Mouse (Mus musculus) neural tube, embryonic 15.5 days (tissue): ENCODE results near the gene Khdc1b. TPM values are rescaled to one million over a fixed set of nuclear protein-coding genes. Genes with fewer than 3 reads are reported as not detected.
"Not testable (repeated sequence)": the region's sequence is repeated elsewhere in the genome, so short reads cannot be mapped to it uniquely, and the experiment has no call there.

Source experiments
- ATAC-seq: fragments of 200-750 bp; cut with Nextera tagmentation; 2 replicates; pipeline ENCODE4 v1.8.0; 2017; ENCODE audit warnings: mild to moderate bottlenecking, moderate TSS enrichment, moderate library complexity; ENCODE audit not compliant: low FRiP score
- H3K27ac ChIP-seq: fragments of 300-500 bp; sonication (generic); replicated peaks from 2 replicates; pipeline ENCODE4 v1.5.1; 2015; ENCODE audit warnings: mild to moderate bottlenecking, inconsistent platforms
- H3K27me3 ChIP-seq: fragments of 300-500 bp; sonication (generic); replicated peaks from 2 replicates; pipeline ENCODE4 v1.6.1; 2015; ENCODE audit warnings: inconsistent platforms
- H3K36me3 ChIP-seq: fragments of 300-500 bp; sonication (generic); 2 replicates; pipeline ENCODE4 v1.6.1; 2015; ENCODE audit warnings: inconsistent platforms
- H3K4me1 ChIP-seq: fragments of 300-500 bp; sonication (generic); 2 replicates; pipeline ENCODE4 v1.6.1; 2015; ENCODE audit warnings: inconsistent platforms
- H3K4me2 ChIP-seq: fragments of 300-500 bp; sonication (generic); 2 replicates; pipeline ENCODE4 v1.6.1; 2015; ENCODE audit warnings: inconsistent platforms, mild to moderate bottlenecking, moderate library complexity
- H3K4me3 ChIP-seq: fragments of 300-500 bp; sonication (generic); replicated peaks from 2 replicates; pipeline ENCODE4 v1.5.1; 2015; ENCODE audit warnings: mild to moderate bottlenecking, inconsistent platforms
- H3K9ac ChIP-seq: fragments of 300-500 bp; sonication (generic); replicated peaks from 2 replicates; pipeline ENCODE4 v1.6.1; 2015; ENCODE audit warnings: mild to moderate bottlenecking, inconsistent platforms
- H3K9me3 ChIP-seq: fragments of 300-500 bp; sonication (generic); replicated peaks from 2 replicates; pipeline ENCODE4 v1.6.1; 2016; ENCODE audit warnings: inconsistent platforms
- WGBS: fragments of 180-500 bp; shearing (Covaris S2); methylation state at CpG from one replicate; pipeline ENCODE4 v1.1.7; 2015; ENCODE audit warnings: mixed read lengths; 5-methylcytosine and 5-hydroxymethylcytosine counted together
- polyA plus RNA-seq: library from polyadenylated mRNA; unstranded; fragments of >200 nt; fragmentation: Nextera tagmentation; extraction: Ambion mirVana; gene quantifications from 2 replicates; pipeline ENCODE4 v1.2.1, GENCODE M21; 2015

Khdc1b gene
- polyA plus RNA-seq, result not detected in 2 replicates

DNA sequence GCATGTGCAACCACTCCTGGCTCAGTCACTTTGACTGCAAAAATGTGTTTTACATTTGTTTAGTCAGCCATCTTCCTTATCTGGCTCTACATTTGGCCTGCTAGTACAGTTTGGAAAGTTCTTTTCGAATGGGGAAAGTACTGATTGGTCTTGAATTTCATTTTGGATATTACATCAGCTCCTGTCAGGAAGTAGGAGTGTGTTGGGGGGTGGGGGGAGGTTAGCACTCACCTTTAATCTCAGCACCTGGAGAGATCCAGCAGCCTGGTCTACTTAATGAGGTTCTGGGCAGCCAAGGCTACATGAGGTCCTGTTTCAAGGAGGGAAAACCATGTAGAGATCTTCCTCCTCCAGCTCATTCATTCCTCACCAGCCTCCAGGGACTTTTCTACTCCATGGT is at the start of gene Khdc1b:
TSS of gene Khdc1b (plus strand) at position 301 of the 400 bp plus-strand sequence.
- H3K27me3 ChIP-seq, result no peaks in the 10 kb centered on the region
- ATAC-seq, result no peak
- H3K9ac ChIP-seq, result no peak within 1 kb of the TSS
- no peaks in the 10 kb centered on the region for H3K4me1 ChIP-seq
- no peak within 1 kb of the TSS for H3K4me2 ChIP-seq
- no peaks in the 10 kb centered on the region for H3K36me3 ChIP-seq
- 91% methylated on average over 1 of the region's 1 CpGs for WGBS
- no peaks in the 10 kb centered on the region for H3K9me3 ChIP-seq
- H3K4me3 ChIP-seq, result no peak within 1 kb of the TSS
- H3K27ac ChIP-seq, result no peak within 1 kb of the TSS

GRCm38 (mm10) chr1:21335836-21336235 is 47.5 kb upstream of the Khdc1b start:
- Histone ChIP-seq H3K4me2 (no peak overlapping the region), H3K27ac (no peak overlapping the region), H3K36me3 (no peaks in the 10 kb centered on the region), H3K4me3 (no peak overlapping the region), H3K27me3 (no peaks in the 10 kb centered on the region), H3K9ac (no peak overlapping the region), H3K4me1 (no peaks in the 10 kb centered on the region), H3K9me3 (no peaks in the 10 kb centered on the region)
- ATAC-seq, result no peak

GRCm38 (mm10) chr1:21340745-21341144 is 42.6 kb upstream of the Khdc1b start:
- no peak overlapping the region for H3K27ac ChIP-seq
- H3K27me3 ChIP-seq, result no peaks in the 10 kb centered on the region
- WGBS, result 97% methylated on average over 1 of the region's 1 CpGs
- H3K4me2 ChIP-seq, result no peak overlapping the region
- no peaks in the 10 kb centered on the region for H3K4me1 ChIP-seq
- H3K9me3 ChIP-seq, result no peaks in the 10 kb centered on the region
- H3K9ac ChIP-seq, result no peak overlapping the region
- H3K36me3 ChIP-seq, result no peaks in the 10 kb centered on the region
- ATAC-seq, result no peak
- no peak overlapping the region for H3K4me3 ChIP-seq

DNA sequence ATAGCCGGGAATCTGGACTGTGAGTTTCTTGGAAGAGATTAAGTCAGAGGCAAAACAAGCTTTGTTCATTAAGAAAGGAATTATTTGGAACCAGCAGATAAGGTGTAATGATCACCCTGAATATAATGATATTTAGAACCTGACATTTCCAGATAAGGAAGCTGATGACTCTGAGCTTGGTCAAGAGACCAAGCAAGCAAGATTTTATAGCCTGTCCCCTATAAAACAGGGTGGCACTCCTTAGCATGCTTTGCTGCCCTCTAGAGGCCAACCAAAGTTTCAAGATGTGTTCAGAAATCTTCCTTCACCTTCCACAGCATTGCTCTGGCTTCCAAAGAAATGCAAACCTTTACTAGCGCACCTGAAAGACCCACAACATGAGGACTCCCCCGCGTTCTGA is 39.1 kb upstream of the Khdc1b start:
- H3K9ac ChIP-seq, result no peak overlapping the region
- 64% methylated on average over 4 of the region's 4 CpGs for WGBS

GRCm38 (mm10) chr1:21344752-21345151 is 38.6 kb upstream of the Khdc1b start:
- not testable (repeated sequence) for H3K4me2 ChIP-seq, H3K4me3 ChIP-seq, H3K36me3 ChIP-seq, H3K4me1 ChIP-seq, H3K9me3 ChIP-seq, ATAC-seq, H3K27ac ChIP-seq, H3K27me3 ChIP-seq, H3K9ac ChIP-seq
- WGBS, result 93% methylated on average over 7 of the region's 7 CpGs

More for the DNA sequence above, 39.1 kb upstream of the Khdc1b start:
- Histone ChIP-seq H3K4me3 (no peak overlapping the region), H3K36me3 (no peaks in the 10 kb centered on the region), H3K4me1 (no peaks in the 10 kb centered on the region), H3K9me3 (no peaks in the 10 kb centered on the region), H3K27me3 (no peaks in the 10 kb centered on the region), H3K4me2 (no peak overlapping the region), H3K27ac (no peak overlapping the region)
- ATAC-seq, result peak; percentile 63

- whole genome bisulfite sequencing, result 85% methylated on average over 2 of the region's 2 CpGs
- H3K4me2 ChIP-seq, result no peak within 1 kb of the TSS
- no peak for ATAC-seq
Observed at GRCm38 (mm10) chr1:21349341-21349740, 34.0 kb upstream of the Khdc1b start, which contains the start of gene Khdc1a. TSS of gene Khdc1a (plus strand) at chr1:21349641.

DNA sequence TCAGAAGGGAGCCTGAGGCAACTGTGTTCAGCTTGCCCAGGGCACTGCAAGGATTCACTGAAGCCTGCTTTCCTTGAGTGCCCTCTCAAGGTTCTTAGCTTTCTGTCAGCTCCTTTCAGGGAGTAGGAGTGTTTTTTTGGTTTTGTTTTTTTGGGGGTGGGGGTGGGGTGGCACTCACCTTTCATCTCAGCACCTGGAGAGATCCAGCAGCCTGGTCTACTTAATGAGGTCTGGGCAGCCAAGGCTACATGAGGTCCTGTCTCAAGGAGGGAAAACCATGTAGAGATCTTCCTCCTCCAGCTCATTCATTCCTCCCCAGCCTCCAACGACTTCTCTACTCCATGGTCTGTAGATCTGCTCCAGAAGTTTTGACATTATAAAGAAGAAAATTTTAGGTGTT is 15.3 kb upstream of the Khdc1b start, which contains the start of gene Khdc1c:
TSS of gene Khdc1c (plus strand) at position 301 of the 400 bp plus-strand sequence.
- not testable (repeated sequence) for ATAC-seq, H3K36me3 ChIP-seq, H3K4me3 ChIP-seq, H3K27ac ChIP-seq, H3K4me1 ChIP-seq, H3K9me3 ChIP-seq, H3K4me2 ChIP-seq, H3K9ac ChIP-seq, H3K27me3 ChIP-seq
- WGBS, result 80% methylated on average over 1 of the region's 1 CpGs

More at GRCm38 (mm10) chr1:21349341-21349740, 34.0 kb upstream of the Khdc1b start, which contains the start of gene Khdc1a:
- no peaks in the 10 kb centered on the region for H3K36me3 ChIP-seq
- no peak within 1 kb of the TSS for H3K9ac ChIP-seq
- no peak within 1 kb of the TSS for H3K4me3 ChIP-seq
- no peak within 1 kb of the TSS for H3K27ac ChIP-seq
- no peaks in the 10 kb centered on the region for H3K27me3 ChIP-seq
- no peaks in the 10 kb centered on the region for H3K4me1 ChIP-seq
- H3K9me3 ChIP-seq, result no peaks in the 10 kb centered on the region

- H3K27ac ChIP-seq, result no peak overlapping the region
- no peak overlapping the region for H3K4me2 ChIP-seq
- no peak overlapping the region for H3K4me3 ChIP-seq
- no peaks in the 10 kb centered on the region for H3K4me1 ChIP-seq
- no peak for ATAC-seq
- no peaks in the 10 kb centered on the region for H3K9me3 ChIP-seq
- no peak overlapping the region for H3K9ac ChIP-seq
- no peaks in the 10 kb centered on the region for H3K36me3 ChIP-seq
- H3K27me3 ChIP-seq, result no peaks in the 10 kb centered on the region
- 65% methylated on average over 6 of the region's 6 CpGs for WGBS
Observed at GRCm38 (mm10) chr1:21391138-21391671, 7.8 kb downstream of the Khdc1b start.

GRCm38 (mm10) chr1:21402804-21403203 is 19.4 kb downstream of the Khdc1b start:
- no peak overlapping the region for H3K4me3 ChIP-seq
- ATAC-seq, result no peak
- H3K9ac ChIP-seq, result no peak overlapping the region
- H3K9me3 ChIP-seq, result no peaks in the 10 kb centered on the region
- H3K27ac ChIP-seq, result no peak overlapping the region
- no peaks in the 10 kb centered on the region for H3K27me3 ChIP-seq
- no peaks in the 10 kb centered on the region for H3K4me1 ChIP-seq
- no peak overlapping the region for H3K4me2 ChIP-seq
- H3K36me3 ChIP-seq, result no peaks in the 10 kb centered on the region
- WGBS, result 87% methylated on average over 8 of the region's 8 CpGs

DNA sequence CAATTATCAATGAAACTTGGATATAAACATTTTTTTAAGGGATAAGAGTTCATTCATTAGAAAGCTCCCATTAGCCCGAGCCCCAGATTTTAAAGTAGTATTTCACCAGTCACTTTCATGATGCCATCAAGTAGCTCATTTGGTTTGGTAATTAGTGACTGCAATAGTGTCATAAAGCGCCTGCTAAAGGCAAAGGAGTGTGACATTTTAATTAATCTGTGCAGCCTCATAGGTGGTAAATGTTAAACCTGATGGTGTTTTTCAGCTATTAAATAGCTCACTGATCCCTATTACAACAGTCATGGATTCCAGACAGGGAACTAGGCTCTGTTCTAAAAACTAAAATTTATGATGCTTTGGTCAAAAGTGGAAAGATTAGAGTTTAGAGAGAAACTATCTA is 23.9 kb downstream of the Khdc1b start:
- Histone ChIP-seq H3K9me3 (no peaks in the 10 kb centered on the region), H3K4me3 (no peak overlapping the region), H3K9ac (no peak overlapping the region), H3K27me3 (no peaks in the 10 kb centered on the region), H3K4me2 (no peak overlapping the region), H3K27ac (no peak overlapping the region), H3K36me3 (no peaks in the 10 kb centered on the region), H3K4me1 (peaks cover 9% of the 10 kb centered on the region)
- WGBS, result 24% methylated on average over 2 of the region's 2 CpGs
- ATAC-seq, result peak; percentile 57; the same call in 1 of the 2 replicates

- Histone ChIP-seq H3K27me3 (no peaks in the 10 kb centered on the region), H3K4me3 (no peak overlapping the region), H3K4me1 (peaks cover 11% of the 10 kb centered on the region), H3K27ac (no peak overlapping the region; the same call in 1 of the 2 replicates), H3K9ac (no peak overlapping the region), H3K4me2 (peak overlapping the region; percentile 18), H3K36me3 (no peaks in the 10 kb centered on the region), H3K9me3 (no peaks in the 10 kb centered on the region)
- WGBS, result 49% methylated on average over 18 of the region's 18 CpGs
- peak; percentile 86 for ATAC-seq
Observed at GRCm38 (mm10) chr1:21411331-21412196, 28.2 kb downstream of the Khdc1b start.

- H3K4me2 ChIP-seq, result no peak overlapping the region
- H3K27ac ChIP-seq, result no peak overlapping the region; the same call in 1 of the 2 replicates
- WGBS, result 86% methylated on average over 2 of the region's 2 CpGs
- no peaks in the 10 kb centered on the region for H3K27me3 ChIP-seq
- no peak overlapping the region for H3K4me3 ChIP-seq
- ATAC-seq, result no peak
- no peak overlapping the region for H3K9ac ChIP-seq
- H3K9me3 ChIP-seq, result no peaks in the 10 kb centered on the region
- no peaks in the 10 kb centered on the region for H3K36me3 ChIP-seq
- H3K4me1 ChIP-seq, result peaks cover 11% of the 10 kb centered on the region
Observed at GRCm38 (mm10) chr1:21412197-21412555, 28.8 kb downstream of the Khdc1b start.
